Mouse (Mus musculus) liver, adult 2 months (tissue): ENCODE data around the gene Armt1.

Source experiments
- CTCF ChIP-seq: fragments of 200-500 bp; IDR thresholded peaks from 2 replicates; pipeline ENCODE4 v1.5.1; 2011; ENCODE audit warnings: low read depth, low read length, control low read depth
- POLR2A ChIP-seq: fragments of 200-500 bp; IDR thresholded peaks from 2 replicates; pipeline ENCODE4 v1.6.1; 2011; ENCODE audit warnings: low read length, control low read depth; ENCODE audit not compliant: insufficient read depth; ENCODE audit errors: extremely low read depth

GRCm38 (mm10) chr10:4387701-4388383 lies 44.4 kb upstream of the Armt1 start, which contains the start of gene Zbtb2:
- no peak for TF ChIP-seq CTCF
- no peak for TF ChIP-seq POLR2A
